Mouse (Mus musculus): ENCODE measurements around the gene Sdr9c7.
"Not testable (repeated sequence)": the region's sequence is repeated elsewhere in the genome, so short reads cannot be mapped to it uniquely, and the experiment has no call there.

Gene Sdr9c7

GRCm38 (mm10) chr10:127906138-127906537, 7.8 kb downstream of the Sdr9c7 start:
- DNase-seq (ENCODE audit: extremely low spot score, low read depth, low spot score): no peak

GRCm38 (mm10) chr10:127907386-127907951, 9.2 kb downstream of the Sdr9c7 start:
- DNase-seq (ENCODE audit: extremely low spot score, low read depth, low spot score): no peak

- no peak for DNase-seq (ENCODE audit: extremely low spot score, low read depth, low spot score)
Measured at GRCm38 (mm10) chr10:127915578-127915977, 17.3 kb downstream of the Sdr9c7 start.

- not testable (repeated sequence) for DNase-seq (ENCODE audit: extremely low spot score, low read depth, low spot score)
Measured at GRCm38 (mm10) chr10:127917183-127917582, 18.9 kb downstream of the Sdr9c7 start.

- no peak for DNase-seq (ENCODE audit: extremely low spot score, low read depth, low spot score)
Measured at GRCm38 (mm10) chr10:127917651-127918050, 19.3 kb downstream of the Sdr9c7 start.

- no peak for DNase-seq (ENCODE audit: extremely low spot score, low read depth, low spot score)
Measured at GRCm38 (mm10) chr10:127922241-127922640, 23.9 kb downstream of the Sdr9c7 start.

- DNase-seq (ENCODE audit: extremely low spot score, low read depth, low spot score): no peak
Measured at GRCm38 (mm10) chr10:127923024-127923423, 24.7 kb downstream of the Sdr9c7 start.

GRCm38 (mm10) chr10:127924597-127925378, 26.5 kb downstream of the Sdr9c7 start:
- DNase-seq (ENCODE audit: extremely low spot score, low read depth, low spot score): no peak

- no peak for DNase-seq (ENCODE audit: extremely low spot score, low read depth, low spot score)
Measured at GRCm38 (mm10) chr10:127927737-127928136, 29.4 kb downstream of the Sdr9c7 start.

- no peak for DNase-seq (ENCODE audit: extremely low spot score, low read depth, low spot score)
Measured at GRCm38 (mm10) chr10:127932290-127932926, 34.1 kb downstream of the Sdr9c7 start.

- DNase-seq (ENCODE audit: extremely low spot score, low read depth, low spot score): no peak
Measured at GRCm38 (mm10) chr10:127936271-127936670, 38.0 kb downstream of the Sdr9c7 start.

GRCm38 (mm10) chr10:127936747-127937409, 38.6 kb downstream of the Sdr9c7 start:
- DNase-seq (ENCODE audit: extremely low spot score, low read depth, low spot score): no peak

- peak; percentile 52 for DNase-seq (ENCODE audit: extremely low spot score, low read depth, low spot score)
Measured at GRCm38 (mm10) chr10:127937428-127938010, 39.2 kb downstream of the Sdr9c7 start.

GRCm38 (mm10) chr10:127939667-127940066, 41.3 kb downstream of the Sdr9c7 start:
- not testable (repeated sequence) for DNase-seq (ENCODE audit: extremely low spot score, low read depth, low spot score)

GRCm38 (mm10) chr10:127945432-127946064, 47.2 kb downstream of the Sdr9c7 start:
- DNase-seq (ENCODE audit: extremely low spot score, low read depth, low spot score): peak; percentile 74

GRCm38 (mm10) chr10:127949596-127950130, 51.3 kb downstream of the Sdr9c7 start:
- no peak for DNase-seq (ENCODE audit: extremely low spot score, low read depth, low spot score)

GRCm38 (mm10) chr10:127951390-127951789, 53.1 kb downstream of the Sdr9c7 start:
- no peak for DNase-seq (ENCODE audit: extremely low spot score, low read depth, low spot score)

- DNase-seq (ENCODE audit: extremely low spot score, low read depth, low spot score): no peak
Measured at GRCm38 (mm10) chr10:127951821-127952220, 53.5 kb downstream of the Sdr9c7 start.

GRCm38 (mm10) chr10:127955034-127955433, 56.7 kb downstream of the Sdr9c7 start:
- DNase-seq (ENCODE audit: extremely low spot score, low read depth, low spot score): no peak

- peak; percentile 49 for DNase-seq (ENCODE audit: extremely low spot score, low read depth, low spot score)
Measured at GRCm38 (mm10) chr10:127956168-127956816, 58.0 kb downstream of the Sdr9c7 start.

All from hindlimb bud, embryonic 11.5 days (tissue).